Mouse (Mus musculus) neural tube, embryonic 14.5 days (tissue): ENCODE data around the gene Dtl. TPM values are rescaled to one million over a fixed set of nuclear protein-coding genes. Genes with fewer than 3 reads are reported as not detected.

Experiments used
- ATAC-seq: fragments of 200-750 bp; cut with Nextera tagmentation; 2 replicates; pipeline ENCODE4 v1.8.0; 2017; ENCODE audit warnings: low read depth, mild to moderate bottlenecking, moderate TSS enrichment, moderate library complexity
- H3K27ac ChIP-seq: fragments of 300-500 bp; sonication (generic); 2 replicates; pipeline ENCODE4 v1.5.1; 2014; ENCODE audit warnings: low read depth, mild to moderate bottlenecking, control low read depth, low read length, moderate library complexity, mixed read lengths
- H3K27me3 ChIP-seq: fragments of 300-500 bp; sonication (generic); 2 replicates; pipeline ENCODE4 v1.6.1; 2014; ENCODE audit warnings: low read length; ENCODE audit not compliant: control insufficient read depth, insufficient read depth
- H3K36me3 ChIP-seq: fragments of 300-500 bp; sonication (generic); 2 replicates; pipeline ENCODE4 v1.6.1; 2014; ENCODE audit warnings: low read length, mixed read lengths; ENCODE audit not compliant: control insufficient read depth, insufficient read depth
- H3K4me1 ChIP-seq: fragments of 300-500 bp; sonication (generic); 2 replicates; pipeline ENCODE4 v1.6.1; 2014; ENCODE audit warnings: low read length; ENCODE audit not compliant: control insufficient read depth, insufficient read depth
- H3K4me2 ChIP-seq: fragments of 300-500 bp; sonication (generic); 2 replicates; pipeline ENCODE4 v1.6.1; 2014; ENCODE audit warnings: mild to moderate bottlenecking, low read depth, low read length, control low read depth
- H3K4me3 ChIP-seq: fragments of 300-500 bp; sonication (generic); 2 replicates; pipeline ENCODE4 v1.5.1; 2014; ENCODE audit warnings: low read depth, low read length, control low read depth, mixed read lengths
- H3K9ac ChIP-seq: fragments of 300-500 bp; sonication (generic); replicated peaks from 2 replicates; pipeline ENCODE4 v1.6.1; 2014; ENCODE audit warnings: low read depth, mild to moderate bottlenecking, control low read depth, low read length, mixed read lengths
- H3K9me3 ChIP-seq: fragments of 300-500 bp; sonication (generic); 2 replicates; pipeline ENCODE4 v1.6.1; 2016; ENCODE audit warnings: low read length; ENCODE audit not compliant: control insufficient read depth
- WGBS: fragments of 180-500 bp; shearing (Covaris S2); extraction: QIAGEN DNeasy Blood & Tissue Kit; methylation state at CpG from one replicate; pipeline ENCODE4 v1.1.7; 2014; 5-methylcytosine and 5-hydroxymethylcytosine counted together
- polyA plus RNA-seq: library from polyadenylated mRNA; unstranded; fragments of >200 nt; fragmentation: Nextera tagmentation; extraction: Ambion mirVana; gene quantifications from 2 replicates; pipeline ENCODE4 v1.2.1, GENCODE M21; 2014

Gene Dtl
- polyA plus RNA-seq: 3.5 and 5.7 TPM in 2 replicates

DNA sequence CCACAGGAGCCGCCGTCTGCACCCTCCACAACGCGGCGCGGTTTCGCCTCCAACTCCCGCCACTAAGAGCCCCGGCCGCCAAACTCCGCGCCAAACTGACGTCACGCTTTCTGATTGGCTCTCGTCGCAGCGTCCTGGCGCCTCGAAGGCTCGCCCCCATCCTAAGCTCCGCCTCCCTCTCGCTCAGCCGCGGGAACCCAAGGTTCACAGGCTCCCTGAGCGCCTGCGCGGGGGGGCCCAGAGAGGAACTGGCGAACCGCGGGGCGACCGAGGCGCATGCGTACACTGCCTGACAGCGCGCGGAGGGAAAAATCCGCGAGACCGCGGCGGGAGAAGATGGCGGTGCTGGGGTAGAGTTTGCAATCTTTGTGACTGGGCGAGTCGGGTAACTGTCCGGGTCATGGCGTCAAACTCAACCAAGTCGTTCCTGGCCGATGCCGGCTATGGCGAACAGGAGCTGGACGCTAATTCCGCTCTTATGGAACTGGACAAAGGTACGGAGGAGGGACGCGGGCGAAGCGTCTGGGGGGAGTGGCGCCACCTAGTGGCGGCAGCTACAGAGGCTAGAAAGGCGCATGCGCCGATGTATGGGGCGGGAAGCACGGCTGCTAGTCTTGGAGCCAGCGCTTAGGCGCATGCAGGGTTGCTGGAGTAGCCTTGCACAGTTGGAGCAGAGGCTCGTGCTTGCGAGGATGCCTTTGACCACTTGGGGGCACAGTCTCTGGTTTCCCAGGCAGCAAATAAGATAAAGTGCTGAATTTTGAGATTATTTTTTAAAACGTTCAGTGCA lies at the start of gene Dtl, which contains the start of gene Ints7:
TSS of gene Dtl (minus strand) at position 87 of the 790 bp plus-strand sequence.
TSS of gene Ints7 (plus strand) at position 179 of the 790 bp plus-strand sequence.
- H3K4me1 ChIP-seq: peaks cover 16% of the 10 kb centered on the region
- no peaks in the 10 kb centered on the region for H3K27me3 ChIP-seq
- H3K9ac ChIP-seq: peak within 1 kb of the TSS; percentile 56
- ATAC-seq: peak; percentile 99
- H3K27ac ChIP-seq: peak within 1 kb of the TSS; percentile 80
- H3K36me3 ChIP-seq: no peaks in the 10 kb centered on the region
- H3K4me3 ChIP-seq: peak within 1 kb of the TSS; percentile 81
- 0% methylated on average over 70 of the region's 70 CpGs for WGBS
- H3K9me3 ChIP-seq: no peaks in the 10 kb centered on the region
- H3K4me2 ChIP-seq: peak within 1 kb of the TSS; percentile 91

- peaks cover 14% of the 10 kb centered on the region for H3K36me3 ChIP-seq
- H3K27me3 ChIP-seq: no peaks in the 10 kb centered on the region
- 70% methylated on average over 6 of the region's 6 CpGs for WGBS
- no peak overlapping the region for H3K4me2 ChIP-seq
- H3K4me1 ChIP-seq: no peaks in the 10 kb centered on the region
- H3K27ac ChIP-seq: no peak overlapping the region
- no peak overlapping the region for H3K9ac ChIP-seq
- H3K9me3 ChIP-seq: no peaks in the 10 kb centered on the region
- no peak for ATAC-seq
- no peak overlapping the region for H3K4me3 ChIP-seq
Observed at GRCm38 (mm10) chr1:191625026-191625425, 49.7 kb upstream of the Dtl start.

DNA sequence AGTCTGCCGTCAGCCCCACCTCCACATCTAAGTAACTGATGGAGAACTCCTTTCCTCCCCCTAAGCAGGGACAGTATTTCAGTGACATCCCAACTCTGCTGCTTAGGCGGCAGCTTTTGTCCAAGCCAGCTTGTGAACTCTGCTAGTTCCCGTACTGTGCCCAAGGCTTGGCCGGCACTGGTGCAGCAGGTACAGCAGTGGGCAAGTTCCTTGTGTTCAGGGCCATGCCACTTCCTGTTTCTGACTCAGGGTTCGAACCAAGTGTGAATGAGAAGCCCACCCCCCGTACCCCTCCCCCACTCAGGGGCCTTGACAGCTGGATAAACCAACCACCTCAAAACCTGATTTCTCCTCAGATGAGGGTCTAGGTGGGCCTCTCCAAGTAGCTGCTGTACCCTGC lies 49.1 kb upstream of the Dtl start:
- no peak overlapping the region for H3K4me2 ChIP-seq
- peaks cover 19% of the 10 kb centered on the region for H3K36me3 ChIP-seq
- H3K4me3 ChIP-seq: no peak overlapping the region
- no peaks in the 10 kb centered on the region for H3K4me1 ChIP-seq
- 74% methylated on average over 6 of the region's 6 CpGs for WGBS
- no peaks in the 10 kb centered on the region for H3K27me3 ChIP-seq
- H3K9ac ChIP-seq: no peak overlapping the region
- no peaks in the 10 kb centered on the region for H3K9me3 ChIP-seq
- H3K27ac ChIP-seq: no peak overlapping the region
- ATAC-seq: no peak

DNA sequence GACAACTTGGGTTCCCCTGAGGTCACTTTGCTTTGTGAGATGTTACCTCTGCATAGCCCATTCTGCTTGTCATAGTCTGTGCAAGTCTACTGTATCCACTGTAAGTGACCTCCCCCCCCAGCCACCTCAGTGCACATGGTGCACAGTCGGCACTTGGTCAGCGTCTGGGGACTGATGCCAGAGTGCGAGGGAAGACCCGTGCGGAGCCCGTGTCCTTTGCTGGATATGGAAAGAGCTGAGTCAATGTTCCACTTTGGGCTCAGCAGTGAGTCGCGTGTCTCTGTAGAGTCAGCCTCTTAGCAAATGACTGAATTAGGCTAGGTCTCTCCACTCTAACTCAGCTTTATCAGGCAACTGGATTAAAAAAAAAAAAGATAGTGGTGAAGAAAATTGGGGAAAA lies 47.5 kb upstream of the Dtl start:
- 93% methylated on average over 8 of the region's 8 CpGs for WGBS
- no peak overlapping the region for H3K9ac ChIP-seq
- peaks cover 32% of the 10 kb centered on the region for H3K36me3 ChIP-seq
- H3K9me3 ChIP-seq: no peaks in the 10 kb centered on the region
- no peak overlapping the region for H3K27ac ChIP-seq
- H3K4me2 ChIP-seq: no peak overlapping the region
- no peak overlapping the region for H3K4me3 ChIP-seq
- no peaks in the 10 kb centered on the region for H3K4me1 ChIP-seq
- ATAC-seq: no peak
- no peaks in the 10 kb centered on the region for H3K27me3 ChIP-seq

GRCm38 (mm10) chr1:191621096-191621495 lies 45.8 kb upstream of the Dtl start:
- WGBS: 97% methylated on average over 8 of the region's 8 CpGs
- Histone ChIP-seq H3K9ac (no peak overlapping the region), H3K4me2 (no peak overlapping the region)

DNA sequence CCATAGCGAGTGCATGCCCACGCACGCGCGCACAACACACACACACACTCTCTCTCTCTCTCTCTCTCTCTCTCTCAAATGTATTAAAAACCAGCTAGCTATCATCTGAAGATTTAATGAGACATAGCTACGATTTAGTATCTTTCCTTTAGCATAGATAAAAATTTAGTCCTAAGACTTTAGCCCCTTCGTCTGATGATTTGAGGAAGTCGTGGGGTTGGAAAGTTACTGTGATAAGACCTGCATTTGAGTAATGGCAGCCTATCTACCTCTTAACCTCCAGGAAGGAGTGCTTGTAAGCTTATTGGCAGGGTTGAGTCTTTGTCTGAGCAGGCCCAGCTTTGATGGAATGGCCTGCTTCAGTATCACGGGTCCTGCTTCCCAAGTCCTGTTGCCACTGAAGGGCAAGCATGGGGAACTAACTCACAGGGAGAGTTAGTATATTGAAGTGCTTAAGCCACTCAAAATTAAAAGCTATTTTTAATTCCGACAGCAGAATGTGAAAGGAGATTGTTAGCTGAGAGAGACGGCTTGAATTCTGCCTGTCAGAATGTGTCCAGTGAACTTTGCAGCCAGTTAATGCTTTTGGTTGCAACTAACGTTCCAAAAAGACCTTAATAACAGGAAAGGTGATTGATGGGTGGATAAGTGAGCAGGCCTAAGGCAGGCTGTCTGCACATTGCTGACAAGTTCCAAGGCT lies 42.9 kb upstream of the Dtl start:
- no peak for ATAC-seq
- no peak overlapping the region for H3K9ac ChIP-seq
- H3K36me3 ChIP-seq: peaks cover 58% of the 10 kb centered on the region
- no peak overlapping the region for H3K27ac ChIP-seq
- no peak overlapping the region for H3K4me3 ChIP-seq
- no peaks in the 10 kb centered on the region for H3K9me3 ChIP-seq
- no peak overlapping the region for H3K4me2 ChIP-seq
- no peaks in the 10 kb centered on the region for H3K4me1 ChIP-seq
- H3K27me3 ChIP-seq: no peaks in the 10 kb centered on the region
- WGBS: 92% methylated on average over 12 of the region's 12 CpGs

More at GRCm38 (mm10) chr1:191621096-191621495, 45.8 kb upstream of the Dtl start:
- Histone ChIP-seq H3K4me1 (no peaks in the 10 kb centered on the region), H3K36me3 (peaks cover 45% of the 10 kb centered on the region), H3K27me3 (no peaks in the 10 kb centered on the region), H3K4me3 (no peak overlapping the region), H3K27ac (no peak overlapping the region), H3K9me3 (no peaks in the 10 kb centered on the region)
- ATAC-seq: no peak

GRCm38 (mm10) chr1:191617589-191617988 lies 42.2 kb upstream of the Dtl start:
- no peaks in the 10 kb centered on the region for H3K4me1 ChIP-seq
- no peak overlapping the region for H3K9ac ChIP-seq
- H3K4me2 ChIP-seq: no peak overlapping the region
- no peaks in the 10 kb centered on the region for H3K9me3 ChIP-seq
- 89% methylated on average over 3 of the region's 3 CpGs for WGBS
- H3K27ac ChIP-seq: no peak overlapping the region
- peaks cover 64% of the 10 kb centered on the region for H3K36me3 ChIP-seq
- H3K27me3 ChIP-seq: no peaks in the 10 kb centered on the region
- no peak overlapping the region for H3K4me3 ChIP-seq
- ATAC-seq: no peak

GRCm38 (mm10) chr1:191616245-191616644 lies 40.9 kb upstream of the Dtl start:
- no peaks in the 10 kb centered on the region for H3K9me3 ChIP-seq
- no peak for ATAC-seq
- peaks cover 69% of the 10 kb centered on the region for H3K36me3 ChIP-seq
- no peaks in the 10 kb centered on the region for H3K4me1 ChIP-seq
- WGBS: 77% methylated on average over 8 of the region's 8 CpGs
- H3K27me3 ChIP-seq: no peaks in the 10 kb centered on the region
- H3K4me2 ChIP-seq: no peak overlapping the region
- no peak overlapping the region for H3K9ac ChIP-seq
- H3K4me3 ChIP-seq: no peak overlapping the region
- no peak overlapping the region for H3K27ac ChIP-seq

DNA sequence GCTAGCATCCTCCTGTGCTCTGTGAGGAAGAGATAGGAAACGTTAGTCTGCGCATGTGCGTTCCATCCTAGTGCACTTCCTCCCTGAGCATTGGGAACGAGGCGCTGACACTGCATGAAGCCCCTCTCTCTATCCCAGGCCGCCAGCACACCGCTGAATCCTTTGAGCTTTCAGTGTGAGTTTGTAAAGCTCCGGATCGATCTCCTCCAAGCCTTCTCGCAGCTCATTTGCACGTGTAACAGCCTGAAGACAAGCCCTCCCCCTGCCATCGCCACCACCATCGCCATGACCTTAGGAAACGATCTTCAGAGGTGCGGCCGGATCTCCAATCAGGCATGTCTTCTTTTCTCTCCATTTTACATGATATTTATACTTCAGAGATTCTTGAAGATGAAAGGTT lies 37.5 kb upstream of the Dtl start:
- Histone ChIP-seq H3K36me3 (peaks cover 57% of the 10 kb centered on the region), H3K4me2 (no peak overlapping the region), H3K9ac (no peak overlapping the region), H3K4me1 (no peaks in the 10 kb centered on the region), H3K9me3 (no peaks in the 10 kb centered on the region), H3K4me3 (no peak overlapping the region), H3K27ac (no peak overlapping the region), H3K27me3 (no peaks in the 10 kb centered on the region)
- ATAC-seq: no peak
- 93% methylated on average over 16 of the region's 16 CpGs for WGBS
